Mouse (Mus musculus) midbrain, embryonic 15.5 days (tissue): Measurements from ENCODE around the gene Rbms3. TPM values are rescaled to one million over a fixed set of nuclear protein-coding genes. Genes with fewer than 3 reads are reported as not detected.

ENCODE experiments used
- ATAC-seq: fragments of 200-750 bp; cut with Nextera tagmentation; replicated peaks from 2 replicates; pipeline ENCODE4 v1.8.0; 2017; ENCODE audit warnings: moderate TSS enrichment
- H3K27ac ChIP-seq: fragments of 300-500 bp; sonication (generic); 2 replicates; pipeline ENCODE4 v1.5.1; 2015; ENCODE audit warnings: mild to moderate bottlenecking, inconsistent platforms
- H3K27me3 ChIP-seq: fragments of 300-500 bp; sonication (generic); replicated peaks from 2 replicates; pipeline ENCODE4 v1.6.1; 2015; ENCODE audit warnings: inconsistent platforms
- H3K36me3 ChIP-seq: fragments of 300-500 bp; sonication (generic); replicated peaks from 2 replicates; pipeline ENCODE4 v1.6.1; 2015; ENCODE audit warnings: inconsistent platforms
- H3K4me1 ChIP-seq: fragments of 300-500 bp; sonication (generic); 2 replicates; pipeline ENCODE4 v1.6.1; 2015; ENCODE audit warnings: inconsistent platforms
- H3K4me2 ChIP-seq: fragments of 300-500 bp; sonication (generic); 2 replicates; pipeline ENCODE4 v1.6.1; 2015; ENCODE audit warnings: inconsistent platforms, mild to moderate bottlenecking, moderate library complexity
- H3K4me3 ChIP-seq: fragments of 300-500 bp; sonication (generic); 2 replicates; pipeline ENCODE4 v1.5.1; 2015; ENCODE audit warnings: mild to moderate bottlenecking, inconsistent platforms
- H3K9ac ChIP-seq: fragments of 300-500 bp; sonication (generic); 2 replicates; pipeline ENCODE4 v1.6.1; 2015; ENCODE audit warnings: mild to moderate bottlenecking, inconsistent platforms
- H3K9me3 ChIP-seq: fragments of 300-500 bp; sonication (generic); 2 replicates; pipeline ENCODE4 v1.6.1; 2016; ENCODE audit warnings: inconsistent platforms
- WGBS: fragments of 180-500 bp; shearing (Covaris S2); methylation state at CpG from one replicate; pipeline ENCODE4 v1.1.7; 2015; ENCODE audit warnings: mixed read lengths; 5-methylcytosine and 5-hydroxymethylcytosine counted together
- polyA plus RNA-seq: library from polyadenylated mRNA; unstranded; fragments of >200 nt; fragmentation: Nextera tagmentation; extraction: Ambion mirVana; gene quantifications from 2 replicates; pipeline ENCODE4 v1.2.1, GENCODE M21; 2015

The Rbms3 gene
- polyA plus RNA-seq, 1 experiment from 2014 or later = 51.9 TPM

DNA sequence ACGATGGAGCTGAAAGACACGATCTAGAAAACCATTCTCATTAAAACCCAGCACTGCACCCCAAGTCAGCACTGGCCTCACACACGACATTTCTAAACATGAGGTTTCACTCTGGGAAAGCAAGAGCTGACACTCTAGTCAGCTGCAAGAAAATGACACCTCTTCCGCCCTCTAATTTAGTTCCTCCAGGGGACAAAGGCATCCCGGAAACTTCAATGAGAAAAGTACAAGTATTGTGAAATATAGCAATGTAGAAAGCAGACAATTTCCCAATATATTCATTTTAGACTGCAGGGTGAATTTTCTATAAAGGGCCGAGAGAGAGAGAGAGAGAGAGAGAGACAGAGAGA is 395.0 kb downstream of the Rbms3 start:
- no peaks in the 10 kb centered on the region for H3K27me3 ChIP-seq
- H3K36me3 ChIP-seq = no peaks in the 10 kb centered on the region
- no peaks in the 10 kb centered on the region for H3K4me1 ChIP-seq
- no peak overlapping the region for H3K4me2 ChIP-seq
- ATAC-seq = no peak
- no peak overlapping the region for H3K9ac ChIP-seq
- WGBS = 64% methylated on average over 6 of the region's 6 CpGs
- no peaks in the 10 kb centered on the region for H3K9me3 ChIP-seq
- H3K27ac ChIP-seq = no peak overlapping the region
- H3K4me3 ChIP-seq = no peak overlapping the region

DNA sequence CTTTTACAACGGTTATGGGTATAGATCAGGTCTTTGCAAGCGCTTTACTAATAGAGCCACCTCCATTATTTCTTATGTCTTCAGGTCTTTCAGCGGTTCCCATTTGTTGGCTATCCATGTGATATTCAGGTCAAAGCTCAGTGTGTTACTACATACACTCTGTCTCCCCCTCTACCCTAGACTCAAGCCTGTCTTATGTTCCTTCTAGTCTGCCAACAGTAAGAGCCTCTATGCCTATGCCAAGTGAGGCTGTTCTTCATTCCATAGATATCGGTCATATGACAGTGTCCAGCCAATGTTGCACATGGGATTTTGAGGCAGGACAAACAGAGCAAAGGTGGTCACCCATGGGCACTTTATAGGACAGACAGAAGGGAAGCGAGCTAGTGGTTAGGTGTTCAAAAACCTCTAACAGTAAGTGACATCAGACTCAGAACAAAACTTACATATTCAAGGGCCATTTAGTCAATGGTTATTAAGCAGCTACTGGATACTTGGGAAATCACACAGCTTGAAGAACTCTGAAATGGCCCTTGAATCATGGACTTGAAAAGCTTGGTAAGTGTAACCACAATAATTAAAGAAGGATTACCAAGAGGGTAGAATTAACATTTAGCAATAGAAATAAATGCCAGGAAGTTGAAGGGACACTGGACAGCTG is 395.5 kb downstream of the Rbms3 start:
- ATAC-seq = no peak
- no peaks in the 10 kb centered on the region for H3K27me3 ChIP-seq
- H3K36me3 ChIP-seq = no peaks in the 10 kb centered on the region
- no peaks in the 10 kb centered on the region for H3K9me3 ChIP-seq
- no peak overlapping the region for H3K9ac ChIP-seq
- H3K4me3 ChIP-seq = no peak overlapping the region
- H3K4me2 ChIP-seq = no peak overlapping the region
- WGBS = 92% methylated on average over 5 of the region's 5 CpGs
- no peaks in the 10 kb centered on the region for H3K4me1 ChIP-seq
- H3K27ac ChIP-seq = no peak overlapping the region

DNA sequence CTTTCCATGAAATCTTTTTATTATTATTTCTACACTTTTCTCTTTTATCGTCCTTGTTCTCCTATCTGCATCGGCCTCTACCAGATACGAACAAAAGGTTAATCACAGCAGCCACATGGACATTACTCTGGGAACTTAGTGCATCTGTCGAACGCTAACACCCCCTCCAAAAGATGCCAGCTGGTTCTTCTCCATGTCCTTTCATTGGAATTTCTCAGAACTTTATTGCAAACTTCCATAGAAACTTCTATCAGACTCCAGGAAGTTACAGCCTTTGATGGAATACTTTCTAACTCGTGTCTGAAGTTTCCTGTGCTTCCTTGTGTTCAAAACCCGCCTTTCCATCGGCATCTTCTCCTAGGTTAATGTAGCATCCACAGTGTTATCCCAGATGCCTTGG is 407.0 kb downstream of the Rbms3 start:
- ATAC-seq = no peak
- Histone ChIP-seq H3K9ac (no peak overlapping the region), H3K4me3 (no peak overlapping the region), H3K36me3 (no peaks in the 10 kb centered on the region), H3K4me1 (no peaks in the 10 kb centered on the region), H3K9me3 (no peaks in the 10 kb centered on the region), H3K27ac (no peak overlapping the region), H3K27me3 (no peaks in the 10 kb centered on the region), H3K4me2 (no peak overlapping the region)
- 92% methylated on average over 8 of the region's 8 CpGs for WGBS

DNA sequence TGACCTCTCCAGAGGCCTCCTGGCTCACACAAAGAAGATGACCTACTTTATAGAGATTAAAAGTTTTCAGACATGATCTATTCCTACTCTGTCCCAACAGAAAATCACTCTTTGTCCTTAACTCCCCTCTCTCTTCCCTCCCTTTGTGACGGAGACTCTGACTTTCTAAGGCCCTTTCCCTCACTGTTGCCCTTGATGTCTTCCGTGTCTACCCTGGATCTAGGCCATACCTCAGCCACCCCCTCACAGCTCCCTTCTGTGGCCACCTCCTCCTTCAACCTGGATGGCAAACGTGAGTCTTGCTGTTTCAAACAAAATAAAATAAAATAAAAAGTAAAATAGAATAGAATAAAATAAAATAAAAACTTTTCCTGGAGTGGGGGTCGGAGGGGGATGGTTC is 408.2 kb downstream of the Rbms3 start:
- Histone ChIP-seq H3K27ac (no peak overlapping the region), H3K9me3 (no peaks in the 10 kb centered on the region), H3K4me1 (peaks cover under 1% of the 10 kb centered on the region; the same call in 1 of the 2 replicates), H3K27me3 (no peaks in the 10 kb centered on the region), H3K9ac (no peak overlapping the region), H3K4me2 (no peak overlapping the region), H3K36me3 (no peaks in the 10 kb centered on the region), H3K4me3 (no peak overlapping the region)
- WGBS = 72% methylated on average over 4 of the region's 4 CpGs
- no peak for ATAC-seq

DNA sequence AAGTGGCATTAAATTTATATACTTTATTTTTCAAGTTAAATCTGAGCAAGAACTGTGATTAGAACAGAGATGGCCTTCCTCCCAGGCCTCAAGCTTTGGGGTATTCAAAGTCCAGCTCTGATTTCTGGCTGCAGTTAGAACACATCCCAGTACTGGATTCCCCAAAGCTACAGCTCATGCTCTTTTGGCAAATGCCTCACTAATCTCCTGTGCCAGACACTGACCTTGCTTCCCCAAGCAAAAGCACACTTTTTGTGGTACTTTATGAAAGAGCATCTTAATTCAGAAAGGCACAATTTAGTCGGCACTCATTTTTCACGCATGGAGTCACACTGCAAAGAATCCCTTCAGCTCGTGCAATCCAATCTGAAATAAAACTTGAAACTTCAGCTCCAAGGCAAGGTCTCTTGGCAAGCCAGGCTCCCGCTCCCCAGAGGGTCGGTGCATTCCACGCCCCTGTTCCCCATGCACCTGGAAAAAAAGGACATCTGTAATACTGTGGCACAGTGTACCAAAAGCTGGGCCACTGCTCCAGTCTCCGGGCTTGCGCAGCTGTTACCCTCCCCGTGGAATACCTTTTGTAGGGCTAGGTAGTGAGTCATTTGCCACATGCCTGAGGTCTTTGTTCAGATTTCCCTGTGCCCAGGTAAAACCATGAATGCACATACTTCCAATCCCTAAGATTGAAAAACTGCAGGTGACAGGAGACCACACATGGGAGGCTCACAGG is 413.5 kb downstream of the Rbms3 start:
- Histone ChIP-seq H3K9ac (no peak overlapping the region), H3K36me3 (no peaks in the 10 kb centered on the region), H3K4me1 (peaks cover 5% of the 10 kb centered on the region; the same call in 1 of the 2 replicates), H3K4me2 (no peak overlapping the region), H3K4me3 (no peak overlapping the region), H3K9me3 (no peaks in the 10 kb centered on the region), H3K27me3 (no peaks in the 10 kb centered on the region), H3K27ac (no peak overlapping the region)
- 74% methylated on average over 9 of the region's 9 CpGs for WGBS
- no peak for ATAC-seq

DNA sequence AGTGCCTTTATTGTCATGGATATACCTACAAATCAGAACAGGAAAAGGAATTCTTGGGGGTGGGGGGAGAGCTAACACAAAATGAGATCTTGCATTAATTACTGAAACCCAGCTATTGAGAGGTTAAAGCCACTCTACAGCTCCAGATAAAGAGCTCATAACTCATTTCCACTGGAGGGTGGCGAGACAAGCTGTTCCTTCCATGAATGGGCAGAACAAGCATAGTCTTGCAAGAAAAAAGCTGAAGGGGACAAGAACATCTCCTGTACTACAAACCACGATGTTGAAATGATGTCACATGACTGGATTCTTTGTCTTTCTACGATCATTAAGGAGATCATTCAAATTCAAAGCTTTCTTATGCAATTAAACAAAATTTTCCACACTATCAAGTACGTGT is 417.7 kb downstream of the Rbms3 start:
- Histone ChIP-seq H3K9me3 (no peaks in the 10 kb centered on the region), H3K27me3 (no peaks in the 10 kb centered on the region), H3K4me2 (no peak overlapping the region), H3K4me3 (no peak overlapping the region), H3K36me3 (no peaks in the 10 kb centered on the region), H3K27ac (no peak overlapping the region), H3K4me1 (peaks cover 5% of the 10 kb centered on the region; the same call in 1 of the 2 replicates), H3K9ac (no peak overlapping the region)
- ATAC-seq = no peak
- 72% methylated on average over 4 of the region's 4 CpGs for WGBS

DNA sequence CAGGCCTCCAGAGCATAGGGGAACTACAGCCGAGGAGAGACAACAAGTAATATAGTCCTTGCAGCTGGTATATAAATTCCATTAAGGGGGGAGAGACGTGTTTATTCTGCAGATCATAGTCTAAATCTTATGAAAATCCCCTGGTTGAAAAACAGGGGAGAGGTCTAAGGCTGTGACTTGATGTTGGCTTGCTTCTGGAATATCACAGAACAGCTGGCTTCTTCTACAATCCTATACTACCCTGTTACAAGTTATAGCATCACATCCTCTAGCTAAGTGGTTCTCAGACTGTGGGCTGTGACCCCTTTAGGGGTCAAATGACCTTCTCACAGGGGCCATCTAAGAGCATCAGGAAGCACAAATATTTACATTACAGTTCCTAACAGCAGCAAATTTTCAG is 419.4 kb downstream of the Rbms3 start:
- Histone ChIP-seq H3K4me3 (no peak overlapping the region), H3K9me3 (no peaks in the 10 kb centered on the region), H3K9ac (no peak overlapping the region), H3K36me3 (no peaks in the 10 kb centered on the region), H3K27me3 (no peaks in the 10 kb centered on the region), H3K4me1 (no peaks in the 10 kb centered on the region), H3K27ac (no peak overlapping the region), H3K4me2 (no peak overlapping the region)
- 82% methylated on average over 2 of the region's 2 CpGs for WGBS
- ATAC-seq = no peak

DNA sequence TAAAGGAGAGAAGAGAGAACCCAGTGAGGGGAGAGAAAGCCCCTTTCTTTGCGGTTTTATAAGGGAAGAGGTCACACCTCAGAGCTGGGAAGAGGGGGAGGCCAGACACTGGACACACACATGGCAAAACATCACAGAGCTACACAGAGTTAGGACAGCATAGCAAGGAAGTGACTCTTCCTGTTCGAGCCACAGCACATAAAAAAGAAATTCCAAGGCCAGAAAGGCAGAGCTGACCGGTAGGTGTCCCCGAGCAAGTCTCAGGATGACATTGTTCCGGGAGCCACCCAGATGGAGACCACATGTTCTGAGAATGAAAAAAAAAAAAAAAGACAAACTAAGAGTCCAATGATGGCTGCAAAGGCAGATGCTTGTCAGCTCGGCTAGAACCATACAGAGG is 424.3 kb downstream of the Rbms3 start:
- Histone ChIP-seq H3K4me3 (no peak overlapping the region), H3K9me3 (no peaks in the 10 kb centered on the region), H3K36me3 (no peaks in the 10 kb centered on the region), H3K4me1 (no peaks in the 10 kb centered on the region), H3K4me2 (no peak overlapping the region), H3K27me3 (no peaks in the 10 kb centered on the region), H3K9ac (no peak overlapping the region), H3K27ac (no peak overlapping the region)
- WGBS = 78% methylated on average over 6 of the region's 6 CpGs
- ATAC-seq = no peak

DNA sequence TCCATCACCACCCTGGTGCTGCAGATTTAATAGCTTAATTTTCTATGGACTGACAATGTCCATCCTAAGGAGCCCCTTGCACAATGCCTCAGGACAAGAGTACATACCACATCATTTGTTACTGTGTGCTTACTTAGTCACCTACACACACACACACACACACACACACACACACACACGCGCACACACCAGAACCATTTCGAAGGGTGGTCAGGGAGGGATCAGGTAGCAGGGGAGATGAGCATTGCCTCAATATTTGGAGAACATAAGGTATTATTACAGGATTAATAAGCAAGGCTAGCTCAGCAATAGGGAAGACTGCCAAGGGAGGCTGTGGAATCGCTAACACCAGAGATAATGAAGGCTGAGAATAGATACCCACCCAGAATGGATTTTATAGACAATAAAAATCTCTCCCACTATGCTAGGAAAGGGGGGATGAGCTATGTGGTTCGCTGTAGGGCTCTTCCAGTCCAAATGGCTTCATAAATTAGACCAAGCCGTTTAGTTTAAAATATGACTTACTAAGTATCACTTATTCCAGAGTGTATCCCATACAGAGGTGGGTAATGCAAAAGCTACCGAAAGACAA is 429.6 kb downstream of the Rbms3 start:
- H3K4me2 ChIP-seq = no peak overlapping the region
- H3K36me3 ChIP-seq = no peaks in the 10 kb centered on the region
- H3K4me3 ChIP-seq = no peak overlapping the region
- no peaks in the 10 kb centered on the region for H3K27me3 ChIP-seq
- WGBS = 83% methylated on average over 7 of the region's 7 CpGs
- no peaks in the 10 kb centered on the region for H3K4me1 ChIP-seq
- H3K9ac ChIP-seq = no peak overlapping the region
- H3K9me3 ChIP-seq = no peaks in the 10 kb centered on the region
- no peak for ATAC-seq
- no peak overlapping the region for H3K27ac ChIP-seq

DNA sequence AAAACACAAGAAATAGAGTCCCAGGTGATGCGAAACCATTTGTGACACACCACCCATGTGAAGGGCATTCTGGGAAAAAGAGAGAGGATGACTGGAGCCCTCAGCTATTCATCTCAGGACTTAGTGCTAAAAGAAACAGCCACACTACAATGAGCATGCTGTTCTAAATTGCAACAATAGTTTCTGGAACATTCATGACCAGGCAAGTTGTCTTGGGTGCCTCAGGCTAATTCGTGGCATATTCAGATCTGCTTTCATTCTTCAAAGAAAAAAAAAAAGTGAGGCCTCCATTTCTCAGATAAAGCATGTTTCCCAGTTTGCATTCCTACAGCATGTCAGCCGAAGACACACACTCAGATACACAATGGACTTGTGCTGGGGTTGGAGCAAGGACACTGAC is 432.2 kb downstream of the Rbms3 start:
- H3K27ac ChIP-seq = no peak overlapping the region
- no peak overlapping the region for H3K4me2 ChIP-seq
- peaks cover 4% of the 10 kb centered on the region; the same call in 1 of the 2 replicates for H3K4me1 ChIP-seq
- no peak overlapping the region for H3K9ac ChIP-seq
- WGBS = 73% methylated on average over 3 of the region's 3 CpGs
- H3K36me3 ChIP-seq = no peaks in the 10 kb centered on the region
- no peak for ATAC-seq
- H3K9me3 ChIP-seq = no peaks in the 10 kb centered on the region
- no peak overlapping the region for H3K4me3 ChIP-seq
- no peaks in the 10 kb centered on the region for H3K27me3 ChIP-seq

DNA sequence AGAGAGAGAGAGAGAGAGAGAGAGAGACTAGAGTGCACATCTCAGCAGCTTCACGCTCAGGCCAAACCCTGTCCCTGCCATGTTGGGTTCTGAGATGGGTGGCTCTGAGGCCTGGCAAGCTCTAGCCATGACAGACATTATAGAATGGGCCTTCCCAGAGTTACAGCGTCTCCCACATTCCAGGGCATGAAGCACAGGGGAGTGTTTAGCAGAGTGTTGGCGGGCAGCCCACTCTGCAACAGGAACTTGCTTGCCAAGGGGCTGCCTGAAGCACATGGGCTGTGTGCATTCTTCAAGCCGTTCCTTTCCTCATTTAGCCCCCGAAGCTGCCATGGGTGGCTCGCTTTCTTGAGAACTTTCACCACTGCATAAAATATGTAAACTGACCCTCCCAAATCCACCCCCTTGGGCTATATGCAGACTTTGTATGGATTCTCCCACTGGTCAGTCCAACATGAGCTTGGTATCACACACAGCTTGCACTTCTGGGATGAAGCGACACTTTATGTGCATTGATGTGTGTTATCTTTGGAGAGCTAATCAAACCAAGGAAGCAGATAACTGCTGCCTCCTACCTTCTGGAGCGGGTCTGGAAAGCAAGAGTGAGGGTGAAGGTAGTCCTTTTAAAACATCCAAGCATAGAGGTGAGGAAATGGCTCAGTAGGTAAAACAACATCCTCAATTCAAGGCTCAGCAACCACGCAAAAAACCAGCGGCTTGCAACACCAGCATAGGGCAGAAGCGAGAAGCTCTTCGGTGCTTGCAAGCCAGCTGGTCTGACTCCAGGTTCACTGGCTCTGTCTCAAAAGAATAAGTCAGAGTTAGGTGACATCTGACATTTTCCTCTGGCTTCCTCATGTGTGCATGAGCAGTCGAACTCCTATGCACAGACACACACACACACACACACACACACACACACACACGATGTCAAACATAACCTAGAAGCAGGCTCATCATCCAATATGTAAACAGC is 436.9 kb downstream of the Rbms3 start:
- Histone ChIP-seq H3K4me1 (peaks cover 6% of the 10 kb centered on the region; the same call in 1 of the 2 replicates), H3K9me3 (no peaks in the 10 kb centered on the region), H3K36me3 (no peaks in the 10 kb centered on the region), H3K27ac (no peak overlapping the region), H3K4me2 (no peak overlapping the region), H3K4me3 (no peak overlapping the region), H3K9ac (no peak overlapping the region), H3K27me3 (no peaks in the 10 kb centered on the region)
- no peak for ATAC-seq
- WGBS = 80% methylated on average over 14 of the region's 14 CpGs

DNA sequence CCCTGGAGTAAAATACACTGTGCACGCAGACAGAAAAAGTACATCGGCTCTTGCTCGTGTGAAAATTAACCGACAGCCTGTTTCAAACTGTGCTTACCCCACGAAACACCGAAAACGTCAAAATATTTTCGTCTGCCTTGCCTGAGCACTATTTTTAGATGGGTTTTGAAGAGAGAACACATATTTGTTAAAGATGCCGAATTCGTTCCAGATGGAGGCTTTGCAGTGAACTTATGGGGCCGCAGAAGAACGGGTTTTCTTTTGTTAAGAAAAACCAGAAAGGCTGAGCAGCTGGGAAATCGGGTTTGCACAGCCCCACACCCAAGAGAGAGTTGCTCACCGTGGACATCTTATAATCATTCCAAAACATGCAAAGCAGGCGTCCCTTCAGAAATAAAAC is 437.6 kb downstream of the Rbms3 start:
- H3K9me3 ChIP-seq = no peaks in the 10 kb centered on the region
- H3K4me3 ChIP-seq = no peak overlapping the region
- H3K27me3 ChIP-seq = no peaks in the 10 kb centered on the region
- H3K4me1 ChIP-seq = peaks cover 6% of the 10 kb centered on the region; the same call in 1 of the 2 replicates
- no peak overlapping the region for H3K27ac ChIP-seq
- ATAC-seq = no peak
- H3K36me3 ChIP-seq = no peaks in the 10 kb centered on the region
- WGBS = 63% methylated on average over 15 of the region's 15 CpGs
- no peak overlapping the region for H3K9ac ChIP-seq
- H3K4me2 ChIP-seq = no peak overlapping the region
